Mouse (Mus musculus): ENCODE data around the gene Mllt3. TPM values are rescaled to one million over a fixed set of nuclear protein-coding genes. Genes with fewer than 3 reads are reported as not detected.

Gene Mllt3
- polyA plus RNA-seq, 1 experiment from 2014 or later, result 130 TPM

GRCm38 (mm10) chr4:87834310-87834709, 198.9 kb downstream of the Mllt3 start:
- ATAC-seq, result peak; percentile 45
- H3K4me2 ChIP-seq (ENCODE audit: low read length), result no peak overlapping the region
- H3K36me3 ChIP-seq (ENCODE audit: control insufficient read depth, insufficient read depth), result no peaks in the 10 kb centered on the region
- peaks cover 15% of the 10 kb centered on the region for H3K4me1 ChIP-seq (replicated peaks; ENCODE audit: control insufficient read depth, insufficient read depth, low read length)
- WGBS, result 7% methylated on average over 2 of the region's 2 CpGs
- H3K27ac ChIP-seq (ENCODE audit: low read length), result no peak overlapping the region
- H3K27me3 ChIP-seq (replicated peaks; ENCODE audit: control insufficient read depth, insufficient read depth, low read length), result no peaks in the 10 kb centered on the region
- no peak overlapping the region for H3K9ac ChIP-seq (replicated peaks; ENCODE audit: low read depth, low read length)
- H3K4me3 ChIP-seq (replicated peaks; ENCODE audit: low read length), result no peak overlapping the region
- no peaks in the 10 kb centered on the region for H3K9me3 ChIP-seq (ENCODE audit: control insufficient read depth, low read length)

DNA sequence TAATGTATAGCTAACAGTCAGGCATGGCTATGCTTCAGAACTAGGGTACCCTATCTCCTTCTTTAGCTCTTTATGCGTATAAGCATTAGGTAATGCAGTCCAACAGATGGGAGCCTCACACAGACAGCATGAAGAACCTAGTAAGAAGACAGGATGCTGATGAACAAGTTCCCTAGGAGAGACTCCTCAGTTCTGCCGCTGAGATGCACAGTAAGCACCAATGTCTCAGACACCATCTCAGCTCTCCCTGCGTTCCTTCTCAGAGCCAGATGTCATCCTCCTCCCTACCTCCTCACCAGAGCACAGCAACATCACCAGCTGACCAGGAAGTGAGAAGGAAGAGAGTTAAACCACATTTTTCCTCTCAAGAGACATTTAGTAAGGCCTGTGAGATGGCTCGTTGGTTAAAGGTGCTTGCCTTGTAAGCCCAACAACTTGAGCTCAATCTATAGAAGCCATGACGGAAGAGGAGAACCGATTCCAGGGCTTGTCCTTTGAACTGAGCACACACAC, 202.3 kb downstream of the Mllt3 start:
- WGBS, result 91% methylated on average over 6 of the region's 6 CpGs
- no peak overlapping the region for H3K4me3 ChIP-seq (replicated peaks; ENCODE audit: low read length)
- H3K27me3 ChIP-seq (replicated peaks; ENCODE audit: control insufficient read depth, insufficient read depth, low read length), result no peaks in the 10 kb centered on the region
- no peak for ATAC-seq
- peaks cover 15% of the 10 kb centered on the region for H3K4me1 ChIP-seq (replicated peaks; ENCODE audit: control insufficient read depth, insufficient read depth, low read length)
- H3K4me2 ChIP-seq (ENCODE audit: low read length), result no peak overlapping the region
- no peak overlapping the region for H3K27ac ChIP-seq (ENCODE audit: low read length)
- no peaks in the 10 kb centered on the region for H3K9me3 ChIP-seq (ENCODE audit: control insufficient read depth, low read length)
- no peaks in the 10 kb centered on the region for H3K36me3 ChIP-seq (ENCODE audit: control insufficient read depth, insufficient read depth)
- no peak overlapping the region for H3K9ac ChIP-seq (replicated peaks; ENCODE audit: low read depth, low read length)

DNA sequence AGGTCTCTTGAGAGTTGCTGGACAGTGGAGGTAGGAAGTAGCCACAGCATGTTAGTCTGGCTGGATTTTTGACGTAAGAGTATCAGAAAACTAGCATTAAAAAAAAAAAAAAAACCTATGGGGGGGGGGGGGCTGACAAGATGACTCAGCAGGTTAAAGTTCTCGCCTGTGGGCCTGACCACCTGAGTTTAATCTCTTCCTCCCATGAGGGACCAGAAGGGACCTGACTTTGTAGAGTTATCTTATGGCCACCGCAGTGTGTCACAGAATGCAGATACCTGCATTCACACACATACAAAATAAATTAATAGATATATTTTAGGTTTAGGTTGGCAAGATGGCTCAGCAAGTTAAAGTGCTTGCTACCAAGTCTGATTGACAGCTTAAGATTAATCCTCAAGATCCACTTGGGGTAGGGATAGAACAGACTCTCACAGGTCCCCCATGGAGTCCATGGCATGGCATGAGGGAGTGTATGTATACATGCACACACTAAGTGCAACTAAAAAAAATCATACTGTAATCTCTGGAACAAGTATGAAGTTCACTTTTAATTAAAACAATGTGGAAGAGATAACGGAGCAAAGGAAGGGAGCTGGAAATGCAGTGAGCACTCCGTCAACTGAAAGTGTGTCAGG, 203.6 kb downstream of the Mllt3 start:
- H3K4me1 ChIP-seq (replicated peaks; ENCODE audit: control insufficient read depth, insufficient read depth, low read length), result peaks cover 10% of the 10 kb centered on the region
- WGBS, result 89% methylated on average over 5 of the region's 5 CpGs
- no peaks in the 10 kb centered on the region for H3K9me3 ChIP-seq (ENCODE audit: control insufficient read depth, low read length)
- H3K27ac ChIP-seq (ENCODE audit: low read length), result no peak overlapping the region
- H3K27me3 ChIP-seq (replicated peaks; ENCODE audit: control insufficient read depth, insufficient read depth, low read length), result no peaks in the 10 kb centered on the region
- no peak for ATAC-seq
- H3K4me3 ChIP-seq (replicated peaks; ENCODE audit: low read length), result no peak overlapping the region
- no peaks in the 10 kb centered on the region for H3K36me3 ChIP-seq (ENCODE audit: control insufficient read depth, insufficient read depth)
- H3K4me2 ChIP-seq (ENCODE audit: low read length), result no peak overlapping the region
- no peak overlapping the region for H3K9ac ChIP-seq (replicated peaks; ENCODE audit: low read depth, low read length)

GRCm38 (mm10) chr4:87826336-87826735, 206.8 kb downstream of the Mllt3 start:
- Histone ChIP-seq H3K27me3 (replicated peaks; ENCODE audit: control insufficient read depth, insufficient read depth, low read length) (no peaks in the 10 kb centered on the region), H3K36me3 (ENCODE audit: control insufficient read depth, insufficient read depth) (no peaks in the 10 kb centered on the region), H3K4me3 (replicated peaks; ENCODE audit: low read length) (no peak overlapping the region), H3K9me3 (ENCODE audit: control insufficient read depth, low read length) (no peaks in the 10 kb centered on the region), H3K4me2 (ENCODE audit: low read length) (no peak overlapping the region), H3K27ac (ENCODE audit: low read length) (no peak overlapping the region), H3K4me1 (replicated peaks; ENCODE audit: control insufficient read depth, insufficient read depth, low read length) (peaks cover 14% of the 10 kb centered on the region), H3K9ac (replicated peaks; ENCODE audit: low read depth, low read length) (no peak overlapping the region)
- WGBS, result 90% methylated on average over 5 of the region's 5 CpGs
- ATAC-seq, result no peak

GRCm38 (mm10) chr4:87823623-87824022, 209.5 kb downstream of the Mllt3 start:
- no peaks in the 10 kb centered on the region for H3K9me3 ChIP-seq (ENCODE audit: control insufficient read depth, low read length)
- no peak for ATAC-seq
- no peaks in the 10 kb centered on the region for H3K27me3 ChIP-seq (replicated peaks; ENCODE audit: control insufficient read depth, insufficient read depth, low read length)
- H3K4me1 ChIP-seq (replicated peaks; ENCODE audit: control insufficient read depth, insufficient read depth, low read length), result peaks cover 19% of the 10 kb centered on the region
- H3K9ac ChIP-seq (replicated peaks; ENCODE audit: low read depth, low read length), result no peak overlapping the region
- H3K4me3 ChIP-seq (replicated peaks; ENCODE audit: low read length), result no peak overlapping the region
- H3K36me3 ChIP-seq (ENCODE audit: control insufficient read depth, insufficient read depth), result no peaks in the 10 kb centered on the region
- H3K4me2 ChIP-seq (ENCODE audit: low read length), result no peak overlapping the region
- no peak overlapping the region; the same call in 1 of the 2 replicates for H3K27ac ChIP-seq (ENCODE audit: low read length)
- WGBS, result 75% methylated on average over 3 of the region's 3 CpGs

- 55% methylated on average over 6 of the region's 6 CpGs for WGBS
- ATAC-seq, result no peak
Measured at GRCm38 (mm10) chr4:87823191-87823590, 210.0 kb downstream of the Mllt3 start.

GRCm38 (mm10) chr4:87820911-87821310, 212.3 kb downstream of the Mllt3 start:
- H3K36me3 ChIP-seq (ENCODE audit: control insufficient read depth, insufficient read depth), result no peaks in the 10 kb centered on the region
- no peak overlapping the region for H3K9ac ChIP-seq (replicated peaks; ENCODE audit: low read depth, low read length)
- no peak overlapping the region for H3K4me2 ChIP-seq (ENCODE audit: low read length)
- H3K27ac ChIP-seq (ENCODE audit: low read length), result no peak overlapping the region
- H3K4me1 ChIP-seq (replicated peaks; ENCODE audit: control insufficient read depth, insufficient read depth, low read length), result peaks cover 21% of the 10 kb centered on the region
- no peak overlapping the region for H3K4me3 ChIP-seq (replicated peaks; ENCODE audit: low read length)
- no peaks in the 10 kb centered on the region for H3K9me3 ChIP-seq (ENCODE audit: control insufficient read depth, low read length)
- WGBS, result 93% methylated on average over 3 of the region's 3 CpGs
- no peaks in the 10 kb centered on the region for H3K27me3 ChIP-seq (replicated peaks; ENCODE audit: control insufficient read depth, insufficient read depth, low read length)
- ATAC-seq, result no peak

More at GRCm38 (mm10) chr4:87823191-87823590, 210.0 kb downstream of the Mllt3 start:
- no peaks in the 10 kb centered on the region for H3K9me3 ChIP-seq (ENCODE audit: control insufficient read depth, low read length)
- H3K27me3 ChIP-seq (replicated peaks; ENCODE audit: control insufficient read depth, insufficient read depth, low read length), result no peaks in the 10 kb centered on the region
- peaks cover 21% of the 10 kb centered on the region for H3K4me1 ChIP-seq (replicated peaks; ENCODE audit: control insufficient read depth, insufficient read depth, low read length)
- H3K9ac ChIP-seq (replicated peaks; ENCODE audit: low read depth, low read length), result no peak overlapping the region
- peak overlapping the region; percentile 47 for H3K27ac ChIP-seq (ENCODE audit: low read length)
- no peak overlapping the region for H3K4me2 ChIP-seq (ENCODE audit: low read length)
- H3K4me3 ChIP-seq (replicated peaks; ENCODE audit: low read length), result no peak overlapping the region
- no peaks in the 10 kb centered on the region for H3K36me3 ChIP-seq (ENCODE audit: control insufficient read depth, insufficient read depth)

- H3K9ac ChIP-seq (replicated peaks; ENCODE audit: low read depth, low read length), result no peak overlapping the region
- peak; percentile 73 for ATAC-seq
Measured at GRCm38 (mm10) chr4:87819182-87819581, 214.0 kb downstream of the Mllt3 start.

DNA sequence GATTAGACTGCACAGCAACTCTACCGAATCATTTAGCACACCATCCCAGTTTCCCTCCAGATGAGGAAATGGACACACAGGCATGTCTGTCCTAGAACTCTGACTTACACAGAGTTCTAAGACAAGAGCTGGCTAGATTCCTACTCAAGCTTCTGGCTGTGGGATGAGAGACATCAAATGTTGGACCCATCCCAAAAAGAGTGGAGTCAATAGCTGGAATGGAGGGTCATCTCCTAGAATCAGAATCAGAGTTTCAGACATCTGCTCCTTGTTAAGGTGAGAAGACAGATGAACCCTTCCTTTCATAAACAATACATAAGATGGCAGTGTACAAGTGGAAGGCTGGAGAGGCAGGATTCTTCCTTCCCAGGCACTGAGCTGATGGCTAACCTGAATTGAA, 214.9 kb downstream of the Mllt3 start:
- ATAC-seq, result no peak
- no peaks in the 10 kb centered on the region for H3K9me3 ChIP-seq (ENCODE audit: control insufficient read depth, low read length)
- H3K9ac ChIP-seq (replicated peaks; ENCODE audit: low read depth, low read length), result no peak overlapping the region
- 0 out of 2 replicates have a peak overlapping the region, but pooled peaks have one; percentile 34 for H3K27ac ChIP-seq (ENCODE audit: low read length)
- no peaks in the 10 kb centered on the region for H3K36me3 ChIP-seq (ENCODE audit: control insufficient read depth, insufficient read depth)
- H3K4me3 ChIP-seq (replicated peaks; ENCODE audit: low read length), result no peak overlapping the region
- H3K4me1 ChIP-seq (replicated peaks; ENCODE audit: control insufficient read depth, insufficient read depth, low read length), result peaks cover 17% of the 10 kb centered on the region
- no peak overlapping the region for H3K4me2 ChIP-seq (ENCODE audit: low read length)
- 90% methylated on average over 1 of the region's 1 CpGs for WGBS
- no peaks in the 10 kb centered on the region for H3K27me3 ChIP-seq (replicated peaks; ENCODE audit: control insufficient read depth, insufficient read depth, low read length)

More at GRCm38 (mm10) chr4:87819182-87819581, 214.0 kb downstream of the Mllt3 start:
- Histone ChIP-seq H3K27ac (ENCODE audit: low read length) (peak overlapping the region; percentile 20), H3K9me3 (ENCODE audit: control insufficient read depth, low read length) (no peaks in the 10 kb centered on the region), H3K36me3 (ENCODE audit: control insufficient read depth, insufficient read depth) (no peaks in the 10 kb centered on the region), H3K27me3 (replicated peaks; ENCODE audit: control insufficient read depth, insufficient read depth, low read length) (no peaks in the 10 kb centered on the region), H3K4me3 (replicated peaks; ENCODE audit: low read length) (no peak overlapping the region), H3K4me2 (ENCODE audit: low read length) (no peak overlapping the region), H3K4me1 (replicated peaks; ENCODE audit: control insufficient read depth, insufficient read depth, low read length) (peaks cover 21% of the 10 kb centered on the region)
- WGBS, result 12% methylated on average over 9 of the region's 9 CpGs

All from forebrain, embryonic 16.5 days (tissue).